Mouse (Mus musculus) megakaryocyte-erythroid progenitor cell, adult 5 weeks (primary cell): ENCODE results near the gene Csta1. TPM values are rescaled to one million over a fixed set of nuclear protein-coding genes. Genes with fewer than 3 reads are reported as not detected.

ENCODE experiments used
- polyA plus RNA-seq: library from polyadenylated mRNA; stranded (reverse); fragments of >175 nt; gene quantifications from 2 replicates; pipeline ENCODE4 v1.2.3, GENCODE M21; 2012

Gene Csta1
- polyA plus RNA-seq = not detected in 2 replicates

GRCm38 (mm10) chr16:36131141-36131540 lies at the start of gene Csta1:
Gene Csta1, minus strand, starts transcription at chr16:36131241.

GRCm38 (mm10) chr16:36156402-36156975 lies 25.4 kb upstream of the Csta1 start, which contains the start of gene Stfa2l1:
Gene Stfa2l1, plus strand, starts transcription at chr16:36156811.

GRCm38 (mm10) chr16:36071450-36072379 lies 59.3 kb downstream of the Csta1 start, which contains the start of the genes Fam162a and Ccdc58:
Gene Fam162a, minus strand, starts transcription at chr16:36071594.
Gene Ccdc58, plus strand, starts transcription at chr16:36071685.

Other genes with a start within 250 kb of the Csta1 start
- gene Parp9, start 192.8 kb downstream of the Csta1 start, polyA plus RNA-seq = 3.3 and 3.4 TPM in 2 replicates
- 5.5 and 6.5 TPM in 2 replicates for gene Dtx3l, start 192.1 kb downstream of the Csta1 start, polyA plus RNA-seq
- 59.4 and 66.2 TPM in 2 replicates for gene Kpna1, start 152.5 kb downstream of the Csta1 start, polyA plus RNA-seq
- gene Wdr5b, start 90.1 kb downstream of the Csta1 start, polyA plus RNA-seq = 0.15 and 0.35 TPM in 2 replicates
- gene Fam162a, start 59.6 kb downstream of the Csta1 start, polyA plus RNA-seq = 115 and 118 TPM in 2 replicates
- gene Ccdc58, start 59.6 kb downstream of the Csta1 start, polyA plus RNA-seq = 5.2 and 5.4 TPM in 2 replicates
- gene Stfa2l1, start 25.6 kb upstream of the Csta1 start, polyA plus RNA-seq = not detected in 2 replicates
- gene Gm5483, start 53.0 kb upstream of the Csta1 start, polyA plus RNA-seq = 0.03 and 0.23 TPM in 2 replicates
- not detected in 2 replicates for gene Gm5416, start 79.2 kb upstream of the Csta1 start, polyA plus RNA-seq
- gene 2010005H15Rik, start 90.2 kb upstream of the Csta1 start, polyA plus RNA-seq = not detected in 2 replicates
- not detected in 2 replicates for gene Stfa1, start 145.7 kb upstream of the Csta1 start, polyA plus RNA-seq
- gene BC117090, start 203.1 kb upstream of the Csta1 start, polyA plus RNA-seq = not detected in 2 replicates
- gene BC100530, start 236.5 kb upstream of the Csta1 start, polyA plus RNA-seq = not detected in 2 replicates